Mouse (Mus musculus): Measurements from ENCODE around the gene Gpr135. TPM values are rescaled to one million over a fixed set of nuclear protein-coding genes. Genes with fewer than 3 reads are reported as not detected.

Gene Gpr135
- polyA plus RNA-seq (2015; fragmentation: Nextera tagmentation; extraction: Ambion mirVana) = 0.49 and 0.55 TPM in 2 replicates

- peak; percentile 91 for ATAC-seq
Observed at GRCm38 (mm10) chr12:72070327-72071269, at the start of gene Gpr135. TSS of gene Gpr135 (minus strand) at chr12:72071125.

GRCm38 (mm10) chr12:72115686-72116345, 44.9 kb upstream of the Gpr135 start:
- TF ChIP-seq CTCF (IDR thresholded peaks at IDR 0.05) (no peak), EP300 (IDR thresholded peaks at IDR 0.05) (no peak)
- WGBS = 69% methylated on average over 20 of the region's 23 CpGs
- no peak for ATAC-seq
- Histone ChIP-seq H3K27ac (ENCODE audit: low read length) (no peak overlapping the region), H3K9ac (replicated peaks; ENCODE audit: low read depth) (no peak overlapping the region), H3K9me3 (ENCODE audit: low read length) (no peaks in the 10 kb centered on the region), H3K27me3 (replicated peaks; ENCODE audit: insufficient read depth, low read length) (no peaks in the 10 kb centered on the region), H3K4me2 (replicated peaks; ENCODE audit: low read depth, low read length) (no peak overlapping the region), H3K36me3 (ENCODE audit: insufficient read depth, low read length) (no peaks in the 10 kb centered on the region), H3K4me1 (ENCODE audit: insufficient read depth, low read depth, low read length) (no peaks in the 10 kb centered on the region), H3K4me3 (ENCODE audit: low read depth, low read length) (no peak overlapping the region)
- no peak for DNase-seq (ENCODE audit: low spot score)

More at GRCm38 (mm10) chr12:72070327-72071269, at the start of gene Gpr135:
- Histone ChIP-seq H3K27me3 (replicated peaks; ENCODE audit: insufficient read depth, low read length) (peaks cover 14% of the 10 kb centered on the region; the same call in 1 of the 2 replicates), H3K4me3 (ENCODE audit: low read depth, low read length) (peak within 1 kb of the TSS; percentile 55), H3K27ac (ENCODE audit: low read length) (no peak within 1 kb of the TSS), H3K9ac (replicated peaks; ENCODE audit: low read depth) (no peak within 1 kb of the TSS), H3K36me3 (ENCODE audit: insufficient read depth, low read length) (no peaks in the 10 kb centered on the region), H3K4me1 (ENCODE audit: insufficient read depth, low read depth, low read length) (peaks cover 9% of the 10 kb centered on the region), H3K4me2 (replicated peaks; ENCODE audit: low read depth, low read length) (peak within 1 kb of the TSS; percentile 92), H3K9me3 (ENCODE audit: low read length) (no peaks in the 10 kb centered on the region)
- peak; percentile 89 for DNase-seq (ENCODE audit: low spot score)
- WGBS = 2% methylated on average over 88 of the region's 94 CpGs
- TF ChIP-seq CTCF (IDR thresholded peaks at IDR 0.05) (peak; percentile 90), EP300 (IDR thresholded peaks at IDR 0.05) (no peak)

GRCm38 (mm10) chr12:72115126-72115525, 44.2 kb upstream of the Gpr135 start:
- DNase-seq (ENCODE audit: low spot score) (no peak), ATAC-seq (no peak)
- no peak overlapping the region for H3K27ac ChIP-seq (ENCODE audit: low read length)
- H3K36me3 ChIP-seq (ENCODE audit: insufficient read depth, low read length) = no peaks in the 10 kb centered on the region
- no peak overlapping the region for H3K4me3 ChIP-seq (ENCODE audit: low read depth, low read length)
- H3K4me2 ChIP-seq (replicated peaks; ENCODE audit: low read depth, low read length) = no peak overlapping the region
- no peaks in the 10 kb centered on the region for H3K4me1 ChIP-seq (ENCODE audit: insufficient read depth, low read depth, low read length)
- H3K27me3 ChIP-seq (replicated peaks; ENCODE audit: insufficient read depth, low read length) = no peaks in the 10 kb centered on the region
- H3K9me3 ChIP-seq (ENCODE audit: low read length) = no peaks in the 10 kb centered on the region
- no peak for TF ChIP-seq CTCF (IDR thresholded peaks at IDR 0.05)
- no peak for TF ChIP-seq EP300 (IDR thresholded peaks at IDR 0.05)
- H3K9ac ChIP-seq (replicated peaks; ENCODE audit: low read depth) = no peak overlapping the region
- 67% methylated on average over 6 of the region's 6 CpGs for WGBS

- Histone ChIP-seq H3K9me3 (ENCODE audit: low read length) (no peaks in the 10 kb centered on the region), H3K27ac (ENCODE audit: low read length) (no peak overlapping the region), H3K9ac (replicated peaks; ENCODE audit: low read depth) (no peak overlapping the region), H3K27me3 (replicated peaks; ENCODE audit: insufficient read depth, low read length) (no peaks in the 10 kb centered on the region), H3K4me3 (ENCODE audit: low read depth, low read length) (no peak overlapping the region), H3K4me2 (replicated peaks; ENCODE audit: low read depth, low read length) (0 out of 2 replicates have a peak overlapping the region, but pooled peaks have one; percentile 9), H3K36me3 (ENCODE audit: insufficient read depth, low read length) (peaks cover 14% of the 10 kb centered on the region), H3K4me1 (ENCODE audit: insufficient read depth, low read depth, low read length) (no peaks in the 10 kb centered on the region)
- ATAC-seq (peak; percentile 40), DNase-seq (ENCODE audit: low spot score) (peak; percentile 89)
- peak; percentile 90 for TF ChIP-seq CTCF (IDR thresholded peaks at IDR 0.05)
- TF ChIP-seq EP300 (IDR thresholded peaks at IDR 0.05) = no peak
- WGBS = 29% methylated on average over 14 of the region's 14 CpGs
Observed at GRCm38 (mm10) chr12:72104525-72105281, 33.8 kb upstream of the Gpr135 start.

GRCm38 (mm10) chr12:72104027-72104426, 33.1 kb upstream of the Gpr135 start:
- Histone ChIP-seq H3K9me3 (ENCODE audit: low read length) (no peaks in the 10 kb centered on the region), H3K4me3 (ENCODE audit: low read depth, low read length) (no peak overlapping the region), H3K27ac (ENCODE audit: low read length) (no peak overlapping the region), H3K4me2 (replicated peaks; ENCODE audit: low read depth, low read length) (no peak overlapping the region), H3K9ac (replicated peaks; ENCODE audit: low read depth) (no peak overlapping the region), H3K4me1 (ENCODE audit: insufficient read depth, low read depth, low read length) (no peaks in the 10 kb centered on the region), H3K27me3 (replicated peaks; ENCODE audit: insufficient read depth, low read length) (no peaks in the 10 kb centered on the region), H3K36me3 (ENCODE audit: insufficient read depth, low read length) (peaks cover 15% of the 10 kb centered on the region)
- DNase-seq (ENCODE audit: low spot score) (no peak), ATAC-seq (no peak)
- 84% methylated on average over 5 of the region's 5 CpGs for WGBS
- no peak for TF ChIP-seq EP300 (IDR thresholded peaks at IDR 0.05)
- TF ChIP-seq CTCF (IDR thresholded peaks at IDR 0.05) = no peak

Data from lung, postnatal 0 days (tissue).